Mouse (Mus musculus): ENCODE results near the gene Magi1. TPM values are rescaled to one million over a fixed set of nuclear protein-coding genes. Genes with fewer than 3 reads are reported as not detected.
A peak's percentile ranks its signal among the peaks of the same experiment; 100 is the strongest.

The Magi1 gene
- polyA plus RNA-seq, 1 experiment = 74.6 TPM

DNA sequence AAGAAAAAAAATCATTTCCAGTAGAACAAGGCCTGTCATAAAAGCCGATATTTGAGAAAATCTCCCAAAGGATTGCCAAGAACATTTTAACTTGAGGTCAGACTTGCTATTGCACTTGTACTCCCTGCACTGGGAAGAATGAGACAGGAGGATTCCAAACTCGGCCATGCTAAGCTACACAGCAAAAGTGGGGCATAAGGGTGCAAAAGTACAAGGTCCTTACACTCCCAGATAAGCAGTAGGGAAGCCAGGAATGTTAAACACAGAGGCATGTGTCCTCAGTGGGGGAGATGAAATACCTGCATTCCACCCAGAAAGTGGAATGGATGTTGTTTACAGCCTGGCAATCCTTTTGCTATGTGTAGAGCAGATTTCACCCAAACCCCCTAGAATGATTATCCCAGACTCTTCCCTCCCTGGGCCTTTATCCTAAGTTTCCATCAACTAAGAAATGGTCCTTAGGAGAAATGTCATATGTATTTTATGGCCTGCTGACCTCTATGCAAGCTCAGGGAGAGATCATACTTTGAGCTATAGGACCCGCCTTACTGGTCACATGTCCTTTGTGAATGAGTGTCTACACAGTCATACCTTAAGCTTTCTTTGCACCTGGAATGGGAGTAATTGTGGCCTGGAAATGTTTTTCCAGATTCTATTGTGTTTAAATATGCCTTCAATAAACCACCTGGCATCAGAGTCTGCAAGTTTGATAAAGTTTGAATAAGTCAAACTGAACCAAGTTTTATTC is 128.7 kb downstream of the Magi1 start:
- TF ChIP-seq CTCF (IDR thresholded peaks at IDR 0.05; ENCODE audit: borderline replicate concordance, extremely low read depth, insufficient read depth, insufficient read length) = no peak
- TF ChIP-seq POLR2A (IDR thresholded peaks at IDR 0.05; ENCODE audit: borderline replicate concordance, extremely low read depth, insufficient read depth, insufficient read length, poor library complexity, severe bottlenecking) = no peak
- DNase-seq (ENCODE audit: low read depth) = no peak

DNA sequence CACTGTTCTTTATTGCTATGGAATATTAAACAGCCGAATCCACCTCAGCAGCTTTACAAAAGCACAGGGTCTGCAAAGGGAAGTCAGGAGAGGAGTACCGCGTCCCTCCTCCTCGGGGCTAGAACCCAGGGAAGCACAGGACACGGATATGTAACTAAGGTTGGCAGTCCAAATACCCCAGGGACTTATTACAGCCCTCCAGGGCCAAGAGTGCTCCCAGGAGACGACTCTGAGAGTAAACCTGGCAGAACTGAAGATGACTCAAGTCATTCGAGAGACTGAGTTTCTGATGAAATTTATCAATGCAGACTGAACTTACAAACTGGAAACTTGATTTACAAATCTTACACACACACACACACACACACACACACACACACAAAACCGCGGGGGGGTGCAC is 130.8 kb downstream of the Magi1 start:
- DNase-seq (ENCODE audit: low read depth) = no peak
- TF ChIP-seq CTCF (IDR thresholded peaks at IDR 0.05; ENCODE audit: borderline replicate concordance, extremely low read depth, insufficient read depth, insufficient read length) = no peak
- TF ChIP-seq POLR2A (IDR thresholded peaks at IDR 0.05; ENCODE audit: borderline replicate concordance, extremely low read depth, insufficient read depth, insufficient read length, poor library complexity, severe bottlenecking) = no peak

DNA sequence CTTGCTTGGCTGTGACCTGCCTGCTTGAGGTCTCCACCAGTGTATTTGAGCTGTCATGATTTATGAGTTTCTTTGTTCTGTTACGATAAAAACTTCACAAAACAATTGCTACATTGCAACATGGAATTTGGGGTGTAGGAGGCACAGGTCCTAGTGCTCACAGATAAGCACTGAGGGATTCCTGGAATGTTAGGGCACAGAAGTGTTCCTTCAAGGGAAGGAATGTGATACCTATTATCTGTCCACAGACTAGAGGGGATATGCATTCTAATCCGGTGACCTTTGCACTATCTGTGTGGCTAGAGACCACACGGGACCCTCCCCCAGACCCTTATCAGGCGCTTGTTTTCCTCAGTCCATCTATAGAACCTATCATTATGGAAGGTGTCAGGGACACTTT is 132.8 kb downstream of the Magi1 start:
- no peak for DNase-seq (ENCODE audit: low read depth)
- no peak for TF ChIP-seq POLR2A (IDR thresholded peaks at IDR 0.05; ENCODE audit: borderline replicate concordance, extremely low read depth, insufficient read depth, insufficient read length, poor library complexity, severe bottlenecking)
- TF ChIP-seq CTCF (IDR thresholded peaks at IDR 0.05; ENCODE audit: borderline replicate concordance, extremely low read depth, insufficient read depth, insufficient read length) = no peak

DNA sequence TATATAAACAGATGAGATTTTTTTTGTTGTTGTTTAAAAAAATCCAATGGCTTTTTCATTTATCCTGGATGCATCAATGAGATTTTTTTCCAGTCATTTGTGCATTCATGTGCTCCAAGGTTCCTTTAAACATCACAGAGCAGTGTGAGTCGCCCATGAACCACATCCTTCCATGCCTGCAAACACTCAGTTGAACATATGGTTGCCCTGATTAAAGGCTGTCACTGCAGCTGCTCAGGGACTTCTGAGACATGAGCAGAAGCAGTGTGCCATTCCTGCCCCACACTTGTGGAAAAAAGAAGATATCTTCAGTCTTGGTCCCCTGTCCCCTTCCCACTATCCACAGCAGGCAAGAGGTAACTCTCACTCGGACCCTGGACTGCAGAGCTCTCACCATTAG is 133.9 kb downstream of the Magi1 start:
- TF ChIP-seq POLR2A (IDR thresholded peaks at IDR 0.05; ENCODE audit: borderline replicate concordance, extremely low read depth, insufficient read depth, insufficient read length, poor library complexity, severe bottlenecking) = no peak
- peak; percentile 81 for DNase-seq (ENCODE audit: low read depth)

DNA sequence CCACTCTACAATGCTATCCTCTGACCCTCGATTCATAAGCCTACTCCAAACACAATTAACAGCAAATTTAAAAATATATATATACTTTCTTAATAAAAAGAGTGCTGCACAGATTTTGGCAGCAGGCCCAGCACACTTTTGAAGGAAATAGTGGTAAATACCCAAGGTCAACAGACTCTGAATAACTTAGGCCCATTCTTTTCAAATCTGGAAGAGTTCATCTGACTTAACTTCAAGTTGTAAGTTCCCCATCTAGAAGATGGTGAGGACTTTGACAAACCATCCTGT is 137.6 kb downstream of the Magi1 start:
- TF ChIP-seq CTCF (IDR thresholded peaks at IDR 0.05; ENCODE audit: borderline replicate concordance, extremely low read depth, insufficient read depth, insufficient read length) (no peak), POLR2A (IDR thresholded peaks at IDR 0.05; ENCODE audit: borderline replicate concordance, extremely low read depth, insufficient read depth, insufficient read length, poor library complexity, severe bottlenecking) (no peak)

DNA sequence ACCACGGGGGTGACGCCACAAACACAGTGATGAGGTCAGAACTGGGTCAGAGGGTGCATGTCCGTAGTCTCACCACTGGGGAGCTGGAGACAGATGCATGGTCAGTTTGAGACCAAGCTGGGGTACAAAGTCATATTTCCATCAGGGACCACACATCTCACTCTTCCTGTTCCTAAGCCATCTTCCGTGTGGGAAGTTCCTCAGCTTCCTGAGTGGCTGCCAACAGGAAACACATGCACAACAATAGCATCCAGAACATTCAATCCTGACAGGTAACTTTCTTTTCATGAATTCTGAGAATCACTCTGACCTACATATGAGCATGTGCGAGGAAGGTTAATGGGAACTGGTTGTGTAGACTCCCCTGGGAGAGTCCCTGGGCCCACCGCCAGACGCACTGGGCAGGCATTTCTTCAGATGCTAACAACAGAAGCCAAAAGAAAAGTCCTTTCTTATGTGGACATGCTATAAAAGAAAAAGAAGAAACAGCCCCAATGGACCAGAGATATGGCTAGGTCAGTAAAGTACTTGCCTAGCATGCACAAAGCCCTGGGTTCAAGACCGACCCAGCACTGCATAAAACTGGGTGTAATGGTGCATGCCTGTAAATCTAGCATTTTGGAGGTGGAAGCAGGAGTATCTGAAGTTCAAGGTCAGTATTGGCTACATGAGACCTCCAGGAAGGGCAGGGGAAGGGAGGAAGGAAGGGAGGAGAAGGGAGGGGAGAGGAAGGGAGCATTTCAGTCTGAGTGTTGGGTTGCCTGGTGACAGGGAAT is 138.1 kb downstream of the Magi1 start:
- TF ChIP-seq POLR2A (IDR thresholded peaks at IDR 0.05; ENCODE audit: borderline replicate concordance, extremely low read depth, insufficient read depth, insufficient read length, poor library complexity, severe bottlenecking) = no peak
- TF ChIP-seq CTCF (IDR thresholded peaks at IDR 0.05; ENCODE audit: borderline replicate concordance, extremely low read depth, insufficient read depth, insufficient read length) = no peak
- DNase-seq (ENCODE audit: low read depth) = no peak

More for the DNA sequence above, 137.6 kb downstream of the Magi1 start:
- DNase-seq (ENCODE audit: low read depth) = no peak

DNA sequence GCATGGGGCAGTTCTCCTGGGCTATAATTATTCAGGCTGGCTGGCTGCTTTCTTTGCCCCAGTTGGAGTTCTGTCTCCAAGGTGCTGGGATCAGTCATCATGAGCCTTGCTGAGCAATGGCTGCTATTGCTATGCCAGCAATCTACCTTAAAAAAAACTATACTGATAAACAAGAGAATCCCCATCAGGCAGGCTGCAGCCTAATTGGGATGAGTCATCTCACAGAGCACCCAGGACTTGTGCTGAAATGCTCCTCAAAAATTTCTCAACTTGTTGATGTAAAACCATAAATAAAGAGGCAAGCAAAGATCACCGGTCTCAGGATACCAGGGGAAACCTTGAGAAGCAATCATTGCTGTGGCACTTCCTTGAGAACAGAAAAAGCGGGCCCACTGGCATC is 141.2 kb downstream of the Magi1 start:
- DNase-seq (ENCODE audit: low read depth) = no peak
- TF ChIP-seq CTCF (IDR thresholded peaks at IDR 0.05; ENCODE audit: borderline replicate concordance, extremely low read depth, insufficient read depth, insufficient read length) (no peak), POLR2A (IDR thresholded peaks at IDR 0.05; ENCODE audit: borderline replicate concordance, extremely low read depth, insufficient read depth, insufficient read length, poor library complexity, severe bottlenecking) (no peak)

DNA sequence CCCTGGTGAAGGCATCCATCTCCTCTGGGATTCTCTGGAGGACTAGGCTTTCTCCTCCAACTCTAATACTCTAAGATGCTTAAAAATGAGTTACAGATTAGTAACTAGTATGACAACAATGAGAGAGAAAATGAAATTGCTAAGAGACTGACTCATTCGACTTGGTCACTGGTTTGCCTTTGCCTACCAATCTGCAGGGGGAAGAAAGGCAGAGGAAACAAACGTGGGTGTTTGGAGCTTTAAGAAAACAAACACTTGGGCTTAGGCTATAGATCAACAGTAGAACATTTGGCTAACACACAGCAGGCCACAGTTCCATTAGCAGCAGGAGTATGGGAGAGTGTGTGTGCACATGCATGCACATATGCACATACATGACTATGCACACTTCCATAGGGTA is 142.2 kb downstream of the Magi1 start:
- TF ChIP-seq POLR2A (IDR thresholded peaks at IDR 0.05; ENCODE audit: borderline replicate concordance, extremely low read depth, insufficient read depth, insufficient read length, poor library complexity, severe bottlenecking) (no peak), CTCF (IDR thresholded peaks at IDR 0.05; ENCODE audit: borderline replicate concordance, extremely low read depth, insufficient read depth, insufficient read length) (no peak)
- no peak for DNase-seq (ENCODE audit: low read depth)

DNA sequence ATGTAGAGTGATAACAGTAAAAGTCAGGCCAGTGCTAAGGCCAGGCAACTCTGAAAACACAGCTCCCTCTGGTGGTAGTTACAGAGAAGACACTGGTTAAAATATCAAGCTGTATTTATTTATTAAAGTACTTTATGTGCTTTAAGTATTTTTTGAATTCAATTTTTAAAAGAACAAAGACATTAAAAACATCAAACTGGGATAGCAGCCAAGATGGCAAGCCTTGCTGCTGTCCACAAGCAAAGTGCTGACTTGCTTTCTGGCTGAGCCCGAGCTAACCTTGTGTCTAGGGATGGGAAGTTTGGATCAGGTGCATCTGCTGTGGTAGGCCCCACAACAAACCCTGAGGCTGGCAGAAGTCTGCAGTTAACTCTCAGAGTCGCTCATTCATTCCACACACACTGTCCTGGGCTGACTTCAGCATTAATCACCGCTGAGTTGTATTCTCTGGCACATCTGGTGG is 143.7 kb downstream of the Magi1 start:
- DNase-seq (ENCODE audit: low read depth) = no peak

DNA sequence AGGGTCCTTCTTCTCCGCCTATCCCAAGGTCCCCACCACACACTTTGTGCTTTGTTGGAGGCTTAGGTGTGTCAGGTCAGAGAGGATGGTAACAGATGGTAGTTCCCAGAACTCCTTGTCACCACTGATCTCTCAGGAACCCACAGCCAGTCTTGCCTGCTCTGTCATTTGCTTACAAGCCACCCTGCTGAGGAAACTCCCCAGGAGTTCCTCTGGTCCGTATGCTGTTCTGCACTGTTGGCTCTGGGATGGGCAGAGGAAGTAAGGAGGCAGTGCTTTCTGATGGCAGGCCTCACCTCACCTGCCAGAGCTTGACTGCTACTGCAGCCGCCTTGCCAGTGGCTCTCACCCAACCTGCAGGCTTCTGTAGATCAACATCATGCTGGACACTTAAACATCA is 147.0 kb downstream of the Magi1 start:
- TF ChIP-seq POLR2A (IDR thresholded peaks at IDR 0.05; ENCODE audit: borderline replicate concordance, extremely low read depth, insufficient read depth, insufficient read length, poor library complexity, severe bottlenecking) (no peak), CTCF (IDR thresholded peaks at IDR 0.05; ENCODE audit: borderline replicate concordance, extremely low read depth, insufficient read depth, insufficient read length) (no peak)
- DNase-seq (ENCODE audit: low read depth) = no peak

More for the DNA sequence above, 143.7 kb downstream of the Magi1 start:
- TF ChIP-seq POLR2A (IDR thresholded peaks at IDR 0.05; ENCODE audit: borderline replicate concordance, extremely low read depth, insufficient read depth, insufficient read length, poor library complexity, severe bottlenecking) = no peak
- TF ChIP-seq CTCF (IDR thresholded peaks at IDR 0.05; ENCODE audit: borderline replicate concordance, extremely low read depth, insufficient read depth, insufficient read length) = peak; percentile 25; the same call in 1 of the 2 replicates

DNA sequence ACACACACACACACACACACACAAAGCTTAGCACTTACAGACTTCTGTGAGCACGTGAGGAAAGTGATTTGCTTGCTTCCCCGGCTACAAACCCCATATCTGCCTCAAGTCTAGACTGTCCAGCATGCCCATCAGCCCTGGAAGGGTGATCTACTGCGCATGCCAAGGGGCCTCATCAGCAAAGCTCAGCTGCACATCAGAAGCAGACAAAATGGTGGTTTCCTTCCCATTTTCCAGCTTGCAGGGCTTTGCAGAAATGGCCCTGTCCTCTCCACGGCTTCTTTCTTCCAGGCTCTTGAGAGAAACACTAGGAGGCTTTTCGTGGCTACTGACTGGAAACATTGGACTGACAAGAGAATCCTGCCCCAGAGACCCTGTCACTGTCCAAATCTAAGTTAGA is 149.6 kb downstream of the Magi1 start:
- TF ChIP-seq POLR2A (IDR thresholded peaks at IDR 0.05; ENCODE audit: borderline replicate concordance, extremely low read depth, insufficient read depth, insufficient read length, poor library complexity, severe bottlenecking) (no peak), CTCF (IDR thresholded peaks at IDR 0.05; ENCODE audit: borderline replicate concordance, extremely low read depth, insufficient read depth, insufficient read length) (no peak)
- DNase-seq (ENCODE audit: low read depth) = peak; percentile 43

DNA sequence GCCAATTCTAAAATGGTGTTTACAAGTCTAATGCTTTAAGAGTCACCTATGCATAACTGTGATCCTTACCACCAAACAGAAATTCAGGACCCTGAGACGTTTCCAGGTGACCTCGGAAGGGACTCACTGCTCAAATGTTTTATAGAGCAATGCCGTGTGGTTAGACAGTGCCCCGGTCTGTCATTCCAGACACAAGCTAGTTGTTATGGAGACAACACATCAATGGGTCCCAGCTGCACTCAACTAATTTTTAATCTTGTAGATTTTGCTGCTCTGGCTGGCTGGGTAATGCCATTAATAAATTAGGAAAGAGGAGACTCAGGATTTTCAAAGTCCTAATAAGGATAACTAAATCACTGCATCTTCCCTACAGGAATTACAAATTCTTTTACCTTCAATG is 151.7 kb downstream of the Magi1 start:
- peak; percentile 41 for DNase-seq (ENCODE audit: low read depth)
- TF ChIP-seq POLR2A (IDR thresholded peaks at IDR 0.05; ENCODE audit: borderline replicate concordance, extremely low read depth, insufficient read depth, insufficient read length, poor library complexity, severe bottlenecking) (no peak), CTCF (IDR thresholded peaks at IDR 0.05; ENCODE audit: borderline replicate concordance, extremely low read depth, insufficient read depth, insufficient read length) (no peak)

All from brain, embryonic 14.5 days (tissue).